Comparison of ENCODE assay signal across 8 mouse cellular contexts in genomic region chr15:83349954-83350711, GRCm38 (mm10). TPM values are rescaled to one million over a fixed set of nuclear protein-coding genes. Genes with fewer than 3 reads are reported as not detected.
DNase-seq lines count a peak whose midpoint lies in the region; ATAC-seq lines count a peak whose summit lies in the region.

Arfgap3 (minus strand) TSS chr15:83350247.

- H3K36me3 ChIP-seq in hindbrain, embryonic 15.5 days, result 0 out of 2 replicates have a peak, but pooled peaks cover 3% of the 10 kb centered on the region

- no peaks in the 10 kb centered on the region for H3K9me3 ChIP-seq in hindbrain, embryonic 15.5 days

- H3K4me2 ChIP-seq in hindbrain, embryonic 15.5 days, result peak within 1 kb of the TSS; percentile 83

- peak; percentile 95 for ATAC-seq in hindbrain, embryonic 15.5 days (ENCODE audit: low FRiP score, low read depth)

- peak; percentile 91 for DNase-seq in R1 (ENCODE audit: low read depth, low spot score)
- peak; percentile 95 to 97 for DNase-seq in cerebellum, postnatal 25 days
- DNase-seq in frontal cortex, postnatal 36 days (ENCODE audit: low spot score in 2 of 2), result peak; percentile 93 to 94
- peak; percentile 89 for DNase-seq in left cerebral cortex, adult 11 months (ENCODE audit: low spot score)
- DNase-seq in lung, postnatal 4 days, result peak; percentile 95 to 96
- DNase-seq in retina, postnatal 7 days (ENCODE audit: low read depth, low spot score), result peak; percentile 80
- DNase-seq in urinary bladder, adult 2 months (ENCODE audit: low spot score), result peak; percentile 92

- peak within 1 kb of the TSS; percentile 65 for H3K4me3 ChIP-seq in hindbrain, embryonic 15.5 days

- peak within 1 kb of the TSS; percentile 69 for H3K9ac ChIP-seq in hindbrain, embryonic 15.5 days

- H3K4me1 ChIP-seq in hindbrain, embryonic 15.5 days (replicated peaks), result peaks cover 18% of the 10 kb centered on the region

- WGBS in hindbrain, embryonic 15.5 days, result under 1% methylated on average over 58 of the region's 60 CpGs

- no peaks in the 10 kb centered on the region for H3K27me3 ChIP-seq in hindbrain, embryonic 15.5 days

- H3K27ac ChIP-seq in hindbrain, embryonic 15.5 days (replicated peaks), result peak within 1 kb of the TSS; percentile 68

RNA-seq across cellular contexts. Expression of gene Arfgap3, which starts in this region (rescaled TPM):
- 41.5 and 41.9 TPM in 2 replicates for polyA plus RNA-seq in hindbrain, embryonic 15.5 days (2015; fragmentation: Nextera tagmentation; extraction: Ambion mirVana)
- polyA plus RNA-seq in urinary bladder, adult 2 months (2012; rRNA removed), result 68.2 and 69.5 TPM in 2 replicates

Comparison
In these comparisons a context has a peak if more than half of its experiments do, and no peak if none do; other contexts are left out.
1. Peak in every context shown above with its lines: DNase-seq, ATAC-seq, H3K4me3 ChIP-seq and H3K27ac ChIP-seq.